Mouse (Mus musculus) B cell, adult 62 days (primary cell): ENCODE data around the gene Prdm12. TPM values are rescaled to one million over a fixed set of nuclear protein-coding genes. Genes with fewer than 3 reads are reported as not detected.

ENCODE experiments used
- total RNA-seq: library from RNA; stranded (reverse); gene quantifications from 4 replicates; pipeline ENCODE4 v1.2.4, GENCODE M21; 2023

Prdm12 gene
- total RNA-seq = not detected in 4 replicates

DNA sequence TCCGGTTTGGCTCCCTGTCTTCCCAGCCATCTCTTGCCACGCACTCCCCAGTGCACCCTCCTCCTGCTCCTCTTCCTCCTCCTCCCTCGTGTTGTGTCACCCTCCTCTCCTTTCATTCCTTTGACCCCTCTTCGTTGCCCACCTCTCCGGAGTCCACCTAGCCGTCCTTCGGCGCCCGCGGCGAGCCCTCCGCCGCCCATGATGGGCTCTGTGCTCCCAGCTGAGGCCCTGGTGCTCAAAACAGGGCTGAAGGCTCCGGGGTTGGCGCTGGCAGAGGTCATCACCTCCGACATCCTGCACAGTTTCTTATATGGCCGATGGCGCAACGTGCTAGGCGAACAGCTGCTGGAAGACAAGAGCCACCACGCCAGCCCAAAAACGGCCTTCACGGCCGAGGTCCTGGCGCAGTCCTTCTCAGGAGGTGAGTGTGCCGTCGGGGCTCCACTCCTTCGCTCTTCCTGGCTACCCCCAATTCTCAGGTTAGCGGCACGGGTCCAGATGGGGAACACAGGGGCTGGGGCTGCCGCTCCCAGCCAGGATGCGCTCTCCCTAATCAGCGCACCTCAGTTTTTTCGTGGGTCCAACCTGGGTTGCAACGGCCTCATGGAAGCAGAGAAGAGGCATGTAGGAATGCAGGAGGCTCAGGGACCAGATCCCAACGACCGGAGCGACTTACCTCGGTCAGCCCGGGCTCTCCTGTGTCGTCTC is at the start of gene Prdm12:
Gene Prdm12 (plus strand): TSS at position 137 of the 708 bp plus-strand sequence.

DNA sequence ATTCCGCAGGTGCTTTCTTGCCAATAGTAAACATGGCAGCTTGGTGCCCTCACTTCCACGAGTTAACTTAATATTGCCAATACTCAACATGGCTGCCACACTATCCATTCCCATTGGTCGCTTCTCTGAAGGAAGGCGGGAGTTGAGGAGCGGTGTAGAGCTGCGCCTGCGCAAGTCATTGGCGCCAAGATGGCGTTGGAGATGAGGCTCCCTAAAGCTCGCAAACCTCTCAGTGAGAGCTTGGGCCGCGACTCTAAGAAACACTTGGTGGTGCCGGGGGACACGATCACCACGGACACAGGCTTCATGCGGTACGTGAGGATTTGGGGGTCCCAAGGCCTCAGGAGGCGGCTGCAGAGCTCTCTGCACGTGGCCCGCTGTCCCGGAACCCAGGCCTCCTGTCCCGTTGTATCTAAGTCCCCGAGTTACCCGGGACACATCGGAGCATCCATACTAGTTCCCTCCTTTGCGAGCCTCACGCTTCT is 30.8 kb downstream of the Prdm12 start, which contains the start of gene Exosc2:
Gene Exosc2 (plus strand): TSS at position 165 of the 485 bp plus-strand sequence.

DNA sequence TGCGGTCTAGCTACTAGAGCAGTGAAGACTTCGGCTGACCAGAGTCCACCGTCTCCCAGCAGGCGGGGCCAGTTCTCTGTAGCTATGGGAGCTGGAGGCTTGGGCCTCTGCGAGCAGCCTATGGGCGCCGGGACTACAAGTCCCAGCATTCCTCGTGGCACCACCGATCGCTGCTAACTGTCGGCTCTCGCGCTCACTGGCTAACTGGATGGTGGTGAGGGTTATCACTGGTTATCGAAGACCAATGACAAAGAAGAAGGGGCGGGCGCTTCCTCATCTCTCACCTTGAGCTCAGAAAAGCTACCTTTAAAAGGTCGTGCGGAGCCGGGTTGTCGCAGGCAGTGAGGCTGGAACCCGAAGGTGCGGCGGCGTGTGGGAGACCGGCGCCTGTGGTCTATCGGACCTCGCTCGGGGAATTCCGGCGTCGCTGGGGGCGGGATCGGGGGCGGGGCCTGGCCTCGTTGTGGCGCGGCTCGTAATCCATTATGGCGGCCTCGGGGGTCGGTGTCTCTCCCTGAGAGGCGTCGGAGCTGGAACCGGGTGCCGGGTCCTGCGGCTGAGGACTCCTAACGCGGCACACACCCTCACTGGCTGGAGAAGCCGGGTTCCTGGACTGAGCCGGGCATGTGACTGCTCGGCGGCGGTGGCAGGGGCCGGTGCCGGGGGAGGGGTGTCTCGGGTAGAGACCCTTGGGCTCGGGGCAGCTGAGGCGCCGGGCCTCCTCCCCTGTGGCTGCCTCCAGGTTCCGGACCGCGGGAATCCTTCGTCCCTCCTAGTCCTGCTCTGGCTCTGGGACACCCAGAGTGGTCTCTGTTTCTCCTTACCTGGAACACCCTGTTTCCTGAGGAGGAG is 48.5 kb downstream of the Prdm12 start, which contains the start of gene Abl1:
Gene Abl1 (plus strand): TSS at position 303 of the 852 bp plus-strand sequence.

Other genes starting within 250 kb of the Prdm12 start
- gene Ass1, start 169.8 kb upstream of the Prdm12 start, total RNA-seq = 17.9 to 29.0 TPM (median 19.9 TPM) in 4 replicates
- gene Fubp3, start 67.4 kb upstream of the Prdm12 start, total RNA-seq = 11.4 to 19.3 TPM (median 14.1 TPM) in 4 replicates
- 43.2 to 56.7 TPM (median 48.5 TPM) in 4 replicates for gene Exosc2, start 30.7 kb downstream of the Prdm12 start, total RNA-seq
- 70.0 to 79.1 TPM (median 74.8 TPM) in 4 replicates for gene Abl1, start 48.3 kb downstream of the Prdm12 start, total RNA-seq
- gene Qrfp, start 170.5 kb downstream of the Prdm12 start, total RNA-seq = 0.66 to 1.0 TPM (median 0.77 TPM) in 4 replicates
- 0.12 to 0.38 TPM (median 0.22 TPM) in 4 replicates for gene Fibcd1, start 206.0 kb downstream of the Prdm12 start, total RNA-seq
- 0.19 to 0.21 TPM in 2 of 4 replicates, not detected in the others for gene Lamc3, start 247.3 kb downstream of the Prdm12 start, total RNA-seq